Mouse (Mus musculus): ENCODE measurements around the gene Pdgfc. TPM values are rescaled to one million over a fixed set of nuclear protein-coding genes. Genes with fewer than 3 reads are reported as not detected.

Pdgfc gene
- total RNA-seq (2023): 0.19 TPM in 1 of 4 replicates, not detected in the others

DNA sequence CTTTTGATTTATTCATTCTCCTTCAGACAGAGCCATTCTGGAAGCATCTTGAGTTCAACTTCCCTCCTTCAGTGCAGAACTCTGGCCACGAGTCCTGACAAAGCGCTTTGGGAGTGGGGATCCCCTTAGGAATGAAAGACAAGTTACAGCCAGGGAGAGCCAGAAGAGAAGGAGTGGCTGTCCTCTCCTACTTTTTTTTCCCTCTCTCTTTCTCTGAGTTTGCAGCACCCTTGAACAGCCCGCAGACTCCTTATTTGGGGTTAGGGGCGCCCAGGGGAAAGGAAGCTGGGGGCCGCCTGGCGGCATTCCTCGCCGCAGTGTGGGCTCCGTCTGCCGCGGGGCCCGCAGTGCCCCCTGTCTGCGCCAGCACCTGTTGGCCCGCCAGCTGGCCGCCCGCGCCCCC lies at the start of gene Pdgfc:
Pdgfc (plus strand) TSS at position 266 of the 403 bp plus-strand sequence.

Other genes starting within 250 kb of the Pdgfc start
- gene Gria2, start 233.6 kb upstream of the Pdgfc start, total RNA-seq (2023): not detected in 4 replicates
- 0.36 TPM in 1 of 4 replicates, not detected in the others for gene Glrb, start 122.8 kb upstream of the Pdgfc start, total RNA-seq (2023)